Mouse (Mus musculus) liver, embryonic 12.5 days (tissue): ENCODE measurements around the gene Pgm2. TPM values are rescaled to one million over a fixed set of nuclear protein-coding genes. Genes with fewer than 3 reads are reported as not detected.

Source experiments
- ATAC-seq: fragments of 200-750 bp; cut with Nextera tagmentation; 2 replicates; pipeline ENCODE4 v1.8.0; 2017; ENCODE audit warnings: moderate number of reproducible peaks, mild to moderate bottlenecking, moderate library complexity
- H3K27ac ChIP-seq: fragments of 300-500 bp; sonication (generic); 2 replicates; pipeline ENCODE4 v1.5.1; 2016; ENCODE audit warnings: mild to moderate bottlenecking
- H3K27me3 ChIP-seq: fragments of 300-500 bp; sonication (generic); replicated peaks from 2 replicates; pipeline ENCODE4 v1.6.1; 2016; ENCODE audit warnings: mild to moderate bottlenecking, moderate library complexity
- H3K36me3 ChIP-seq: fragments of 300-500 bp; sonication (generic); 2 replicates; pipeline ENCODE4 v1.6.1; 2016; ENCODE audit warnings: mild to moderate bottlenecking, moderate library complexity
- H3K4me1 ChIP-seq: fragments of 300-500 bp; sonication (generic); 2 replicates; pipeline ENCODE4 v1.6.1; 2016
- H3K4me2 ChIP-seq: fragments of 300-500 bp; sonication (generic); 2 replicates; pipeline ENCODE4 v1.6.1; 2016; ENCODE audit warnings: mild to moderate bottlenecking, moderate library complexity
- H3K4me3 ChIP-seq: fragments of 300-500 bp; sonication (generic); 2 replicates; pipeline ENCODE4 v1.5.1; 2016; ENCODE audit warnings: mild to moderate bottlenecking, moderate library complexity
- H3K9ac ChIP-seq: fragments of 300-500 bp; sonication (generic); 2 replicates; pipeline ENCODE4 v1.6.1; 2016; ENCODE audit warnings: mild to moderate bottlenecking, moderate library complexity
- H3K9me3 ChIP-seq: fragments of 300-500 bp; sonication (generic); replicated peaks from 2 replicates; pipeline ENCODE4 v1.6.1; 2016; ENCODE audit warnings: mild to moderate bottlenecking, moderate library complexity
- WGBS: fragments of 180-500 bp; shearing (Covaris S2); methylation state at CpG from one replicate; pipeline ENCODE4 v1.1.7; 2016; ENCODE audit not compliant: insufficient replicate concordance; 5-methylcytosine and 5-hydroxymethylcytosine counted together
- polyA plus RNA-seq: library from polyadenylated mRNA; unstranded; fragments of >200 nt; fragmentation: Nextera tagmentation; extraction: Ambion mirVana; gene quantifications from 2 replicates; pipeline ENCODE4 v1.2.1, GENCODE M21; 2016

Pgm2 gene
- polyA plus RNA-seq, 1 experiment from 2014 or later = 32.3 TPM

GRCm38 (mm10) chr5:64078740-64079461 lies 13.8 kb upstream of the Pgm2 start:
- no peak overlapping the region for H3K4me3 ChIP-seq
- no peak overlapping the region for H3K9ac ChIP-seq
- no peak for ATAC-seq
- no peaks in the 10 kb centered on the region for H3K27me3 ChIP-seq
- no peaks in the 10 kb centered on the region for H3K36me3 ChIP-seq
- H3K4me1 ChIP-seq = no peaks in the 10 kb centered on the region
- H3K4me2 ChIP-seq = no peak overlapping the region
- 59% methylated on average over 7 of the region's 7 CpGs for WGBS
- H3K27ac ChIP-seq = no peak overlapping the region
- no peaks in the 10 kb centered on the region for H3K9me3 ChIP-seq

- Histone ChIP-seq H3K4me2 (no peak overlapping the region), H3K4me3 (no peak overlapping the region), H3K9ac (no peak overlapping the region), H3K36me3 (no peaks in the 10 kb centered on the region), H3K27me3 (no peaks in the 10 kb centered on the region), H3K4me1 (no peaks in the 10 kb centered on the region), H3K27ac (no peak overlapping the region), H3K9me3 (no peaks in the 10 kb centered on the region)
- WGBS = 49% methylated on average over 4 of the region's 4 CpGs
- ATAC-seq = no peak
Observed at GRCm38 (mm10) chr5:64079462-64079817, 13.3 kb upstream of the Pgm2 start.

- 73% methylated on average over 15 of the region's 15 CpGs for WGBS
- Histone ChIP-seq H3K27me3 (no peaks in the 10 kb centered on the region), H3K4me2 (no peak overlapping the region), H3K4me3 (no peak overlapping the region), H3K9me3 (no peaks in the 10 kb centered on the region), H3K36me3 (no peaks in the 10 kb centered on the region), H3K27ac (no peak overlapping the region), H3K4me1 (no peaks in the 10 kb centered on the region), H3K9ac (no peak overlapping the region)
- ATAC-seq = no peak
Observed at GRCm38 (mm10) chr5:64083447-64084359, 9.0 kb upstream of the Pgm2 start.

GRCm38 (mm10) chr5:64085405-64085804 lies 7.3 kb upstream of the Pgm2 start:
- Histone ChIP-seq H3K27me3 (no peaks in the 10 kb centered on the region), H3K27ac (no peak overlapping the region), H3K36me3 (no peaks in the 10 kb centered on the region), H3K9me3 (no peaks in the 10 kb centered on the region), H3K4me2 (no peak overlapping the region), H3K4me1 (no peaks in the 10 kb centered on the region), H3K9ac (no peak overlapping the region), H3K4me3 (no peak overlapping the region)
- WGBS = 85% methylated on average over 9 of the region's 9 CpGs
- no peak for ATAC-seq

GRCm38 (mm10) chr5:64088740-64089139 lies 4.0 kb upstream of the Pgm2 start:
- no peak overlapping the region for H3K4me2 ChIP-seq
- 78% methylated on average over 9 of the region's 9 CpGs for WGBS
- peaks cover 12% of the 10 kb centered on the region for H3K4me1 ChIP-seq
- ATAC-seq = no peak
- H3K27me3 ChIP-seq = no peaks in the 10 kb centered on the region
- no peak overlapping the region for H3K27ac ChIP-seq
- no peaks in the 10 kb centered on the region for H3K9me3 ChIP-seq
- H3K9ac ChIP-seq = no peak overlapping the region
- H3K36me3 ChIP-seq = no peaks in the 10 kb centered on the region
- H3K4me3 ChIP-seq = no peak overlapping the region

- H3K4me3 ChIP-seq = peak overlapping the region; percentile 84
- no peak for ATAC-seq
- WGBS = 2% methylated on average over 15 of the region's 15 CpGs
- H3K4me2 ChIP-seq = peak overlapping the region; percentile 95
- H3K9ac ChIP-seq = peak overlapping the region; percentile 90
- peaks cover 18% of the 10 kb centered on the region for H3K36me3 ChIP-seq
- no peaks in the 10 kb centered on the region for H3K27me3 ChIP-seq
- H3K9me3 ChIP-seq = no peaks in the 10 kb centered on the region
- H3K4me1 ChIP-seq = peaks cover 44% of the 10 kb centered on the region
- peak overlapping the region; percentile 60 for H3K27ac ChIP-seq
Observed at GRCm38 (mm10) chr5:64093349-64093871, 660 bp downstream of the Pgm2 start.

- H3K27ac ChIP-seq = peak overlapping the region; percentile 73
- H3K27me3 ChIP-seq = no peaks in the 10 kb centered on the region
- peak; percentile 54 for ATAC-seq
- H3K36me3 ChIP-seq = peaks cover 23% of the 10 kb centered on the region
- WGBS = 20% methylated on average over 5 of the region's 5 CpGs
- no peaks in the 10 kb centered on the region for H3K9me3 ChIP-seq
- peaks cover 44% of the 10 kb centered on the region for H3K4me1 ChIP-seq
- H3K4me2 ChIP-seq = peak overlapping the region; percentile 95
- H3K4me3 ChIP-seq = 0 out of 2 replicates have a peak overlapping the region, but pooled peaks have one; percentile 4
- H3K9ac ChIP-seq = peak overlapping the region; percentile 27; the same call in 1 of the 2 replicates
Observed at GRCm38 (mm10) chr5:64095342-64095993, 2.7 kb downstream of the Pgm2 start.

- no peaks in the 10 kb centered on the region for H3K9me3 ChIP-seq
- peak overlapping the region; percentile 36 for H3K4me2 ChIP-seq
- H3K9ac ChIP-seq = no peak overlapping the region
- no peaks in the 10 kb centered on the region for H3K27me3 ChIP-seq
- 37% methylated on average over 9 of the region's 9 CpGs for WGBS
- ATAC-seq = peak; percentile 33
- peaks cover 68% of the 10 kb centered on the region for H3K36me3 ChIP-seq
- no peak overlapping the region for H3K4me3 ChIP-seq
- 0 out of 2 replicates have a peak overlapping the region, but pooled peaks have one; percentile 16 for H3K27ac ChIP-seq
- peaks cover 20% of the 10 kb centered on the region for H3K4me1 ChIP-seq
Observed at GRCm38 (mm10) chr5:64101993-64102716, 9.4 kb downstream of the Pgm2 start.

- H3K4me1 ChIP-seq = peaks cover 20% of the 10 kb centered on the region
- no peak overlapping the region for H3K9ac ChIP-seq
- no peaks in the 10 kb centered on the region for H3K9me3 ChIP-seq
- peak; percentile 64 for ATAC-seq
- peak overlapping the region; percentile 36 for H3K4me2 ChIP-seq
- H3K4me3 ChIP-seq = no peak overlapping the region
- no peaks in the 10 kb centered on the region for H3K27me3 ChIP-seq
- 18% methylated on average over 7 of the region's 7 CpGs for WGBS
- H3K27ac ChIP-seq = no peak overlapping the region
- peaks cover 68% of the 10 kb centered on the region for H3K36me3 ChIP-seq
Observed at GRCm38 (mm10) chr5:64102717-64103075, 9.9 kb downstream of the Pgm2 start.

GRCm38 (mm10) chr5:64107596-64108289 lies 15.0 kb downstream of the Pgm2 start:
- no peaks in the 10 kb centered on the region for H3K9me3 ChIP-seq
- H3K27me3 ChIP-seq = no peaks in the 10 kb centered on the region
- H3K9ac ChIP-seq = no peak overlapping the region
- H3K4me2 ChIP-seq = no peak overlapping the region
- WGBS = 81% methylated on average over 11 of the region's 11 CpGs
- no peak for ATAC-seq
- H3K4me3 ChIP-seq = no peak overlapping the region
- H3K4me1 ChIP-seq = peaks cover 11% of the 10 kb centered on the region
- peaks cover 90% of the 10 kb centered on the region for H3K36me3 ChIP-seq
- H3K27ac ChIP-seq = no peak overlapping the region

GRCm38 (mm10) chr5:64109217-64109616 lies 16.5 kb downstream of the Pgm2 start:
- Histone ChIP-seq H3K4me2 (no peak overlapping the region), H3K36me3 (peaks cover 93% of the 10 kb centered on the region), H3K9me3 (no peaks in the 10 kb centered on the region), H3K27me3 (no peaks in the 10 kb centered on the region), H3K9ac (no peak overlapping the region), H3K4me3 (no peak overlapping the region), H3K27ac (no peak overlapping the region), H3K4me1 (no peaks in the 10 kb centered on the region)
- ATAC-seq = no peak
- 69% methylated on average over 3 of the region's 3 CpGs for WGBS
